Mouse (Mus musculus): ENCODE results near the gene Macc1. TPM values are rescaled to one million over a fixed set of nuclear protein-coding genes. Genes with fewer than 3 reads are reported as not detected.

Gene Macc1
- total RNA-seq, 4 experiments from 2014 or later: not detected

DNA sequence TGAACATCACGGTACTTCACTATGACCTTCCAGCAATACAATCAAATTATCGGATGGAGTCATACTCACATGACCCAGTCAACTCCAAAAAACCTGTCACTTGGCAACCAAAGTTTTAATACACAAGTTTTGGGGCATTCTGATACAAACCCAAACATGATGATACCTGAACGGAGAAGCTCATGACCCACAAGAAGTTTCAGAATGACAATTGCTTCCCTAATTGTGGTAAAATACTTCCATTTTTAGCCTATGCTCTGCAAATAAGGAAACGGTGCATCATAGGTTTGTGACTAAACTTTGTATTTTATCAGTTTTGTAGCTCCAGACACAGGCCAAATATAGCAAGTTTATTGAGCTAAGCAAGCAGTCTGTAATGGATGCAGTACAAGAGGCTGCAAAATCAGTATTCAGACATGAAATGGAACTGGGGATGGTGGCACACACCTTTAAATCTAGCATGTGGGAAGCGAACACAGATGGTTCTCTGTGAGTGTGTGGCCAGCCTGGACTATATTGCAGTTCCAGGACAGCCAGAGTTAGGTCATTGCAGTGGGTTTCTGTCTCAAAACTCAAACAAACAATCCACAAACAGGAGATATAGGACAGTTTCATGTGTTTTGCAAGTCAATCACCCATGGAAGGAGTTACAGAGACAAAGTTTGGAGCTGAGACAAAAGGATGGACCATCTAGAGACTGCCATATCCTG lies 170.0 kb downstream of the Macc1 start:
- no peak for DNase-seq (ENCODE audit: low spot score)

DNA sequence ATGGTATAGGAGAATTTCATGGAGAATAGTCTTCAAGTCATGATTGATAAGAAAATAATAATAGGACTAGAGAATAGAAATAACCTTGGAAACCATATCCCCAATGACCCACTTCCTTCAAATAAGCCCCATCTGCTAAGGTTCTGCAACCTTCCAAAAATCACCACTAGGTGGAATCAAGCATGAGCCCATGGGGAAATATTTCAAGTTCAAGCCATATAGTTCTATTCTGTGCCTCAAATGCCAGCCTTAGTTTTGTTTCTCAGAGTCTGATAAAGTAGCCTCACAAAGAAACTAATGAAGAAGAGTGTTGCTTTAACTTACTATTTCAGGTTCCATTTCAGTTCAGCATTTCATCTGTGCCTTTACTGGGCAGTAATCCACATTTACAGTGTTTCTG lies 197.1 kb downstream of the Macc1 start:
- DNase-seq (ENCODE audit: low spot score): no peak

Other genes starting within 250 kb of the Macc1 start
- 1 to 10 TPM; 1.3 to 1.5 (median 1.4) TPM for gene Itgb8, start 75.5 kb upstream of the Macc1 start, total RNA-seq (2022)